Mouse (Mus musculus) kidney, embryonic 14.5 days (tissue): ENCODE measurements around the gene Adcy7. TPM values are rescaled to one million over a fixed set of nuclear protein-coding genes. Genes with fewer than 3 reads are reported as not detected.

Experiments used
- ATAC-seq: fragments of 200-750 bp; cut with Nextera tagmentation; 2 replicates; pipeline ENCODE4 v1.8.0; 2017; ENCODE audit warnings: moderate number of reproducible peaks, mild to moderate bottlenecking, moderate TSS enrichment, moderate library complexity; ENCODE audit not compliant: low FRiP score, low TSS enrichment
- H3K27ac ChIP-seq: fragments of 300-500 bp; sonication (generic); 2 replicates; pipeline ENCODE4 v1.5.1; 2014; ENCODE audit warnings: low read depth, mild to moderate bottlenecking, low read length, moderate library complexity, mixed read lengths
- H3K27me3 ChIP-seq: fragments of 300-500 bp; sonication (generic); 2 replicates; pipeline ENCODE4 v1.6.1; 2014; ENCODE audit warnings: mild to moderate bottlenecking, low read length; ENCODE audit not compliant: control insufficient read depth, insufficient read depth
- H3K36me3 ChIP-seq: fragments of 300-500 bp; sonication (generic); 2 replicates; pipeline ENCODE4 v1.6.1; 2014; ENCODE audit warnings: low read length, mixed read lengths; ENCODE audit not compliant: control insufficient read depth, insufficient read depth
- H3K4me1 ChIP-seq: fragments of 300-500 bp; sonication (generic); 2 replicates; pipeline ENCODE4 v1.6.1; 2014; ENCODE audit warnings: low read length, mixed read lengths; ENCODE audit not compliant: control insufficient read depth, insufficient read depth
- H3K4me2 ChIP-seq: fragments of 300-500 bp; sonication (generic); replicated peaks from 2 replicates; pipeline ENCODE4 v1.6.1; 2014; ENCODE audit warnings: low read depth, mild to moderate bottlenecking, low read length
- H3K4me3 ChIP-seq: fragments of 300-500 bp; sonication (generic); 2 replicates; pipeline ENCODE4 v1.5.1; 2014; ENCODE audit warnings: mild to moderate bottlenecking, low read length
- H3K9ac ChIP-seq: fragments of 300-500 bp; sonication (generic); 2 replicates; pipeline ENCODE4 v1.6.1; 2014; ENCODE audit warnings: low read depth, mild to moderate bottlenecking, low read length, moderate library complexity
- H3K9me3 ChIP-seq: fragments of 300-500 bp; sonication (generic); 2 replicates; pipeline ENCODE4 v1.6.1; 2016; ENCODE audit warnings: low read length; ENCODE audit not compliant: control insufficient read depth
- WGBS: fragments of 180-500 bp; shearing (Covaris S2); extraction: QIAGEN DNeasy Blood & Tissue Kit; methylation state at CpG from one replicate; pipeline ENCODE4 v1.1.7; 2014; 5-methylcytosine and 5-hydroxymethylcytosine counted together
- polyA plus RNA-seq: library from polyadenylated mRNA; unstranded; fragments of >200 nt; fragmentation: Nextera tagmentation; extraction: Ambion mirVana; gene quantifications from 2 replicates; pipeline ENCODE4 v1.2.1, GENCODE M21; 2014

Gene Adcy7
- polyA plus RNA-seq, 1 experiment from 2014 or later: 3.1 TPM

DNA sequence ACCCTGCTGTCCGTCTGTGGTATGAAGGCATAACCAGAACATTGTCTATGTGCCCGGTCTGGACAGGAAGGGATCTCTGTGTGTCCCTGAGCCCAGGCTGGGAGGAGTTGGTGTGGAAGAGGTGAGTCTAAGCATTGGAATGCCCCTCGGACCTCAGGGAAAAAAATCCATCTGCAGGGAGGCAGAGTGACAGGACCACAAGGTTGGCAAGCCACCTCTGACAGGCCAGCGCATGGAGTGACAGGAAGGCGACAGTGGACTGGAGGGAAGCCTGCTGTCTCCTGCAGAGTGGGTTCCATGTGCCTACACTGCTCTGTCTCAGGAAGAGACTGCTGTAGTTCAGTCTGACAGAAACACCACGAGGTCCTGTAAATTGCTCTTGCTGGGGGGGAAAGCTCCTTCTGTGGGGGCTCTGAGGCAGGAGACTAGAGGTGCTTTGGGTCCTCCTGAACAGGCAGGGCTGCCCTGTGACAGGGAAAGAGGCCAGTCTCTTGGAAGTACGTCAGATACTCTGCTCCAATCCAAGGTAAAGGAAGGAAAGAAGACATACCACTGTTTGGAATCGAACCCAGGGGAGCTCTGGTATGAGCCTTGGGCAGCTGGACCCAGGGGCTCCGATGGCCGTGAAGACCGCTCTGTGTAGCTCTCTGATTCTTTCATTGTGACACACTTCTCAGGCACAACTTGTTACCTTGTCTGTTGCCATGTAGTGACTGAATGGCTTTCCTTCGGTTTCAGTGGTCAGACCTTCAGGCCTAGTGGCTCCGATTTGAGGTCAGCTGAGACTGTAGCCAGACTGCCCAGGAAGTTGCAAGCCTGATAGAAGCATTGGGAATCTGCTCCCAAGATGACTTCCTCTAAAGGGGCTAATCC, 11.3 kb downstream of the Adcy7 start:
- no peak overlapping the region for H3K9ac ChIP-seq

GRCm38 (mm10) chr8:88284738-88285137, 12.5 kb downstream of the Adcy7 start:
- H3K27me3 ChIP-seq: no peaks in the 10 kb centered on the region
- 48% methylated on average over 7 of the region's 7 CpGs for WGBS
- no peaks in the 10 kb centered on the region for H3K4me1 ChIP-seq
- no peak overlapping the region for H3K9ac ChIP-seq
- no peaks in the 10 kb centered on the region for H3K36me3 ChIP-seq
- H3K4me2 ChIP-seq: no peak overlapping the region
- H3K9me3 ChIP-seq: no peaks in the 10 kb centered on the region
- H3K4me3 ChIP-seq: no peak overlapping the region
- H3K27ac ChIP-seq: no peak overlapping the region
- no peak for ATAC-seq

More for the DNA sequence above, 11.3 kb downstream of the Adcy7 start:
- Histone ChIP-seq H3K27me3 (no peaks in the 10 kb centered on the region), H3K36me3 (no peaks in the 10 kb centered on the region), H3K4me3 (no peak overlapping the region), H3K4me1 (no peaks in the 10 kb centered on the region), H3K9me3 (no peaks in the 10 kb centered on the region), H3K27ac (no peak overlapping the region), H3K4me2 (no peak overlapping the region)
- WGBS: 88% methylated on average over 13 of the region's 13 CpGs
- ATAC-seq: no peak

DNA sequence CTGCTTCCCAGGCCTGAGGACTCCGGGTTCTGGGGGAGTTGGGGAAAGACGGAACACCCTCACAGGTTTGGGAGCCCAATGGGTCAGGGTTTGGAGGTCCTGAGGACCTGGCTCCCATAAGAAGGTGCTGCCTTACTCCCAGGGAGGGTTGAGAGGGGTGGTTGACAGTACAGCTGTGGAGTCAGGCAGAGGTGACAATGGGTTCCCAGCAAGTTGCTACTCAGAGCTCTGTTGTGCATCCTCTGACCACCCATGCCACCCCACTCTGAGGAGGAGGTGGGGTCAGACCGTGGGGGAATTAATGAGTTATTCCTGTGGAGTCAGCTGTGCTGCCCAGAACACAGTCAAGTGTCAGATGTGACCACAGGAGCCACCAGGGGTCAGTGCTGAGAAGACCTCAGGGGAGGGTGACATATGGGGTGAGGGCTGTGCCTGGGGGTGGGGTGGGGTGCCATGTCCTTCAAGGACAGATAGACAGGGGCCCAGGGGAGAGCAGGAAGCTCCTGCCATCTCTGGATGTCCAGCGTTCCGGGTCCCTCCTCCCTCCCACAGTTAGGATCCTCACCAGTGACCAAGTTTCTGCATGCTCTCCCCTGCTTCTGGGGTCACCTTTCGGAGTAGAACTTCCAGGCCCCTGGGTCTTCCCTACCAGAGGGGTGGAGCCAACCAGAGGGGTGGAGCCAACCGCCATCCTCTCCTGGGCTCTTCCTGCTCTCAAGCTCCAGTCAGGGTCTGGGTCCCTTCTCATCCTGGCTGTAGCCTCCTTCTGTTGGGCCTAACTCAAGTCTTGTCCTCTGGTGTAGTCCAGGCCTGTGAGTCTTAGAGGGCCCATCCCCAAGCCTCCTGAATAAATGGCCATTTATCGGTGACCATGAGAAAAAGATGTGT, 13.5 kb downstream of the Adcy7 start:
- no peaks in the 10 kb centered on the region for H3K9me3 ChIP-seq
- H3K27me3 ChIP-seq: no peaks in the 10 kb centered on the region
- no peak for ATAC-seq
- H3K9ac ChIP-seq: no peak overlapping the region
- H3K4me1 ChIP-seq: no peaks in the 10 kb centered on the region
- H3K27ac ChIP-seq: no peak overlapping the region
- 83% methylated on average over 8 of the region's 8 CpGs for WGBS
- no peak overlapping the region for H3K4me2 ChIP-seq
- no peaks in the 10 kb centered on the region for H3K36me3 ChIP-seq
- H3K4me3 ChIP-seq: no peak overlapping the region

GRCm38 (mm10) chr8:88286421-88286960, 14.3 kb downstream of the Adcy7 start:
- Histone ChIP-seq H3K36me3 (no peaks in the 10 kb centered on the region), H3K9me3 (no peaks in the 10 kb centered on the region), H3K27me3 (no peaks in the 10 kb centered on the region), H3K27ac (no peak overlapping the region), H3K4me3 (no peak overlapping the region), H3K9ac (no peak overlapping the region), H3K4me1 (no peaks in the 10 kb centered on the region), H3K4me2 (no peak overlapping the region)
- 90% methylated on average over 14 of the region's 14 CpGs for WGBS
- no peak for ATAC-seq

GRCm38 (mm10) chr8:88288622-88289242, 16.5 kb downstream of the Adcy7 start:
- Histone ChIP-seq H3K36me3 (no peaks in the 10 kb centered on the region), H3K27me3 (no peaks in the 10 kb centered on the region), H3K9me3 (no peaks in the 10 kb centered on the region), H3K9ac (no peak overlapping the region), H3K4me2 (no peak overlapping the region), H3K27ac (no peak overlapping the region), H3K4me3 (no peak overlapping the region), H3K4me1 (no peaks in the 10 kb centered on the region)
- WGBS: 63% methylated on average over 12 of the region's 12 CpGs
- 0 out of 2 replicates have a peak, but pooled peaks have one; percentile 29 for ATAC-seq

- H3K27ac ChIP-seq: no peak overlapping the region
- H3K4me3 ChIP-seq: no peak overlapping the region
- no peak overlapping the region for H3K9ac ChIP-seq
- H3K4me2 ChIP-seq: no peak overlapping the region
- H3K27me3 ChIP-seq: no peaks in the 10 kb centered on the region
- ATAC-seq: no peak
- H3K9me3 ChIP-seq: no peaks in the 10 kb centered on the region
- no peaks in the 10 kb centered on the region for H3K36me3 ChIP-seq
- 81% methylated on average over 1 of the region's 1 CpGs for WGBS
- H3K4me1 ChIP-seq: no peaks in the 10 kb centered on the region
Measured at GRCm38 (mm10) chr8:88289901-88290300, 17.7 kb downstream of the Adcy7 start.

DNA sequence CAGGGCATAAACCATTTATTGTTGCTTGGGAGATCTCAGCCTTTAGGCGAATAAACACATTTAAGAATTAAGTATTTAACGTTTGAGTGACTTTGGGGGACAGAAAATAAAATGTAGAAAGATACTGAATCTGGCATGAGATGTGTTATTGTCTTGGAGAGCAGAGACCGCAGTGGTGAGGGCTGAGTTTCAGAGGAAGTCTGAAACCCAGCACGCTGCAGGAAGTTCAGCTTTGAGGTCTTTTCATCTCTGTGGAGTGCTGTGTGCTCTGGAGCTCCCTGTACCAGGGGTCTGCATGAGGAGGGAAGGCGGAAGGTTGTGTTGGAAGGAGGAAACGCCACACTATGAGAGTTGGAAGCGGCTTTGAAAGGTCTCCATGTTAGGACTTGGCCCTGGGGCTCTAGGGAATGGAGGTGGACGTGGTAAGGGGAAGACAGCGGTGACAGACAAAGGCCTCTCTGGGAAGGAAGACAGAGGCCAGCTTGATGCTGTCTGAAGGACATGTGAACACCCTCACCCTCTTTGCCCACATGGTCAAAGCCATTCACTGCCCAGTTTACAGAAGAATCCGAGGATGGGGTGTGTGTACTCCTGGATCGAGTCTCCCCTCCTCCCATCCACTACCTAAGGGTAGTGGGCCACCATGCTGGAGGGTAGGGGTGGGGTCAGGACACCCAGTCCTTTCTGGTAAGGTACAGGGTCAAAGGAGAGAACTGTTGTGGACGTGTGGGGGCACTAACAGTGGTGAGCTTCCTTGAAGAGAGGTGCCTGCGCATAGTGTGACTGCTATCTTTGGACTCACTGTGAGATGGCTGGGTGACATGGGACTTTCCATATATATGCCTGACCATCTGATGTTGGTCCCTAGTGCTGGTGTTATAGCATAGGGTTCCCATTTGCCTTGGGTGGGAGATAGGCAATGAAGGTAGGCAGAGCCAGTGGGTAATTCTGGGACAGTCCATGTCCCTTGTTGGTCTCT, 18.4 kb downstream of the Adcy7 start:
- Histone ChIP-seq H3K4me2 (no peak overlapping the region), H3K27ac (no peak overlapping the region), H3K27me3 (no peaks in the 10 kb centered on the region), H3K9me3 (no peaks in the 10 kb centered on the region), H3K4me3 (no peak overlapping the region), H3K36me3 (no peaks in the 10 kb centered on the region), H3K4me1 (no peaks in the 10 kb centered on the region), H3K9ac (no peak overlapping the region)
- 80% methylated on average over 13 of the region's 13 CpGs for WGBS
- ATAC-seq: no peak

DNA sequence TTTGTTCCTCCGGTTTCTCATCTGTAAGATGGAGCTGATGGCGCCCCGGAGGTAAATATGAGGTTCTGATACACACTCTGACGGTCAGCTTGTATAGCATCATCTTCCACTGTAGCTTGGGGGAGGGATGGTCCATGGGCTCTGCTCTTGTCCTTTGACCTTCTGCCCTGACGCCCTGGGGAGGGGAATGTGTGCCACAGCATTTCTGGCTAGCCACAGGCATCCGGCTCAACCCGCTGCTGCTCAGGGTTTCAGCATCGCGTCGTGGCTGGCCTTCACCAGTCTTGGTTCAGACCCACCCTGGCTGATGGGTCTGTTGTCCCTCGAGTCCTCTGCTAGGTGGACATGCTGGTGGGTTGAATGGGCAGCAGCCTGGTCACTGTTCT, 19.1 kb downstream of the Adcy7 start:
- Histone ChIP-seq H3K9ac (no peak overlapping the region), H3K9me3 (no peaks in the 10 kb centered on the region), H3K27ac (no peak overlapping the region), H3K4me2 (no peak overlapping the region), H3K27me3 (no peaks in the 10 kb centered on the region), H3K4me3 (no peak overlapping the region), H3K4me1 (no peaks in the 10 kb centered on the region), H3K36me3 (no peaks in the 10 kb centered on the region)
- no peak for ATAC-seq
- WGBS: 90% methylated on average over 11 of the region's 11 CpGs
